Mouse (Mus musculus): Measurements from ENCODE around the gene Amigo2. TPM values are rescaled to one million over a fixed set of nuclear protein-coding genes. Genes with fewer than 3 reads are reported as not detected.

The Amigo2 gene
- total RNA-seq, 1 experiment from 2014 or later: 3.5 TPM

DNA sequence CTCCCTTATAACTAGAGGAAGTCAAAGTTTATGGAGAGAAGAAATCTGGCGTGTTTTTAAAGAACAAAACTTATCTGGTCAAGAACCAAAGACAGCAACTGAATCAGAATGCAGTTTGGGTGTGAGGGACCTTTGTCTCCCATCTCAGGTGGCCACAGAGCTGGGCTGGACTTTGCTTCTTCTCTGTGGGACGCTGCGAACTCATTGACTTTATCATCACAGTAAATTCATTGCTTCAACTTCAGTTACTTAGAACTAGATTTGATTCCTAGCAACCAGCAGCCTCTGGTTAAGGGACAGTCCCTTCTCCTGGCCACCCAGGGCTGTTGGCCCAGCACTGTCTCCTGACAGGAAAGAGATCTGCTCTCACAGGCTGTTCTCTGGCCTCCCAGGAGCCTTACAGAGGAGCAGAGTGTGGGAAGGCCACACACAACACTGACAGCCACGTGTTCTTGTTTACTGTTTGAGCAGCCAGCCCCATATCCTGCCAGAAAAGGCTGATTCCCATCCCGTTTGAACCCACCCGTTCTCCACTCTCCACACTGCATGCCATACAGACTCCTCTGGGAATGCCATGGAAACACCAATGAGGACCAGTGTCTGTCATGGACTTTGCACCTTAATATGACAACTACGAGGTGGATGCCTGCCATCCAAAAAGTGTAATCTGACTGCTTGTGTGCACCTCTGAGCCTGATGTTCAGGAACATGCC lies 25.1 kb upstream of the Amigo2 start:
- ATAC-seq (replicated peaks; ENCODE audit: low read depth, poor library complexity, severe bottlenecking): no peak

DNA sequence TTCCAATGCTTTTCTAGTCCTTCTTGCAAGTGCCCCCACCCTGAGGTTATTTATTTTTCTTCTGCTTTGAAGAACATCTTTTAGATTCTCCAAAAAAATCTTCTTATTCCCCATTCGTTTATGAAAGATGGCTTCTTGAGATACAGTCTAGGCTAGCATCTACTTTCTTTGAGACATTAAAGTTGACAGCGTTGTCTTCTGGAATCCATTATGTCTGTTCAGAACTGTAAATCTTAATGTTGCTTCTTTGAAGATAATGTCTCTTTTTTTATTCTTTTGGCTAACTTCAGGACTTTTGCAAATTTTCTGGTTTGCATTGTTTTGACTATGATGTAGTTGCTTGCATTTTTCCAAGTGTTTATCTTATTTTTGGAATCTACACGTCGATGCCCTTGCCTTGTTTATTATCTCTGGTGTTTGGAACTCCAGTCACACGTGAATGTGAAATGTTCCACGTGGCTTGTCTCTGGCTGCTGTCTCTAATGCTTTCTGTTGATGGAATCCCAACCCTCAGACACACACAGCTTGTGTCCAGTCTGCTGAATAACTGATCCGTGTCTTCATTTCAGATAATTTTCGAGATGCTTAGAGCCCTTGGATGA lies 20.1 kb upstream of the Amigo2 start:
- ATAC-seq (replicated peaks; ENCODE audit: low read depth, poor library complexity, severe bottlenecking): no peak

DNA sequence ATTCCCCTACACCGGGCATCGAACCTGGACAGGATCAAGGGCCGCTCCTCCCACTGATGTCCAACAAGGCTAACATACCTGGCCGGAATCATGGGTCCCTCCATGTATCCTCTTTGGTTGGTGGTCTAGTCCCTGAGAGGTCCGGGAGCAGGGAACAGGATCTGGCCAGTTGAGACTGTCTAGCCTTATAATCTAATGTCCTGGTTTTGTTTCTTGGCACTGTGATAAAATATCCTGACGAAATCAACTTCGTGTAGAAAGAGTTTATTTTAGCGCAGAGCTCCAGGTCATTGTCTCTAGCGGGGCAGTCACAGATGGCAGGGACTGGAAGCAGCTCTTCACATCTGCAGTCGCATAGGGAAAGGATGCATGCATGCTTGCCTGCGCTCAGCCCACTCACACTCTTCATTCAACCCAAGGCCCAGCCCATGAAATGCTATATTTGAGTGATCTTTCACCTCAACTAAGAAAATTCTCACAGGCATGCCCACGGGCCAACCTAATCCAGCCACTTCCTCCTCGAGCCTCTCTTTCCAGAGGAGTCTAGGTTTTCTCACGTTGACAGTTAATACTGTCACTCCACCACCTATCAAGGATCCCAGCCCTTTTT lies 19.3 kb upstream of the Amigo2 start:
- ATAC-seq (replicated peaks; ENCODE audit: low read depth, poor library complexity, severe bottlenecking): no peak

DNA sequence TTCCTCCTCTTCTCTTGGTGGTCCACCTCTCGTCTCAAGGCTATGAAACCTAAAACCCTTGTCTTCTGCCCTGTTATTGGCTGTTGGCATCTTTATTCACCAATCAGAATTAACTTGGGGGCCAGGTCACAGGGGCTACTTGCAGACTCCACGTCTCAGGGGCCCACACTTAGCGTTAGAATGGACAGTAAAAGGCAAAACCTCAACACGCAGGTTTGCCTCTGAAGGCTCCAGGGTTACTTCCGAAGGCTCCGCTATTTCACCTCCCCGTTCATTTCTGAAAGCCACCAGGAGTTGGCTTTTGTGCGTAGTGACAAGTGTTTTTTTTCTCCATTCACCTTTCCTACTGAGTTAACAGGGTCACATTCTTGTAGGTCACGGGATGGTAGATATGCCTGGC lies 15.2 kb upstream of the Amigo2 start:
- ATAC-seq (replicated peaks; ENCODE audit: low read depth, poor library complexity, severe bottlenecking): no peak

DNA sequence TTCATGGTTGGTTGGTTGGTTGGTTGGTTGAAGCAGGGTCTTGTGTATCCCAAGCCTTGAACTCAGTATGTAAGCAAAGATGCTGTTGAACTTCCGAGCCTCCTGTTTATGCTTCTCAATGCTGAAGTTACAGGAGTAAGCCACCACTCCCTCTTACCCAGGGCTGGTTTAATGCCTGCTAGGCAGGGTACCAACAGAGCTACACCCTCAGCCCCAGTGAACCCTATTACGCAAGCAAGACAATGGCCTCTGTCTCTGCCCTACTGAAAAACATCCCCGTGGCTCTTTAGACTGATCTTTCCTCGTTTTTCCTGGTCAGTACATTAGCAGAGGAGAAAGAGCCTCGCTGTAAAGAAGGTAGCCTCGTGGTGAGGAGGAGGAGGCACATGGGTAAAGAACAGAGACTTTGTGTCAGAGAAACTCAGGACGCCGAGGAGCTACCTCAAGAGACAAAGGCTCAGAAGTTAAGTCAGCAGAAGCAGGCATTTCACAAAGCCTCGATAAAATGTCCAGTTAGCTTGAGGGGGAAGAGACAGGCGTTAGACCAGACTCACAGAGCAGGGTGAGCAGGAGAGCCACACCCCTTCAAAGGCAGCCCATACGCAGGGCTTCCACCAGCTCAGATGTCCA lies 13.0 kb upstream of the Amigo2 start:
- no peak for ATAC-seq (replicated peaks; ENCODE audit: low read depth, poor library complexity, severe bottlenecking)

DNA sequence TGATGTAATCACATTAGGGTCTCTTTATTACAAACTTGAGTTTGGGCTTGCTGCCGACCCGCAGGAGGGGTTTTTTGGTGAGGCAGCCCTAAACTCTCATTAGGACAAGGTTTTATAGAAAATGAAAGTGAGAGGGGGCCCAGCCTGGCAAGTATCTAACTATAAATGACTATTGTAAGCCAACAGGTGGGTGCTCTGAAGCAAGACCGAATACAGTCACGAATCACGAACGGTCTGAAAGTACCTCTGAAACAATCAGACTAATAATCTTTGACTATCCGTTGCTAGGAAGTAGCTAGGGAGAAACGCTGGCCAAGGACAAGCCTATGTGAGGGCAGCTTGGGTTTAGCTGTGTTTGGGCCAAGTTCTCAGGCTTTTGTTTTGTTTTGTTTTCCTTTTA lies 12.2 kb upstream of the Amigo2 start:
- no peak for ATAC-seq (replicated peaks; ENCODE audit: low read depth, poor library complexity, severe bottlenecking)

DNA sequence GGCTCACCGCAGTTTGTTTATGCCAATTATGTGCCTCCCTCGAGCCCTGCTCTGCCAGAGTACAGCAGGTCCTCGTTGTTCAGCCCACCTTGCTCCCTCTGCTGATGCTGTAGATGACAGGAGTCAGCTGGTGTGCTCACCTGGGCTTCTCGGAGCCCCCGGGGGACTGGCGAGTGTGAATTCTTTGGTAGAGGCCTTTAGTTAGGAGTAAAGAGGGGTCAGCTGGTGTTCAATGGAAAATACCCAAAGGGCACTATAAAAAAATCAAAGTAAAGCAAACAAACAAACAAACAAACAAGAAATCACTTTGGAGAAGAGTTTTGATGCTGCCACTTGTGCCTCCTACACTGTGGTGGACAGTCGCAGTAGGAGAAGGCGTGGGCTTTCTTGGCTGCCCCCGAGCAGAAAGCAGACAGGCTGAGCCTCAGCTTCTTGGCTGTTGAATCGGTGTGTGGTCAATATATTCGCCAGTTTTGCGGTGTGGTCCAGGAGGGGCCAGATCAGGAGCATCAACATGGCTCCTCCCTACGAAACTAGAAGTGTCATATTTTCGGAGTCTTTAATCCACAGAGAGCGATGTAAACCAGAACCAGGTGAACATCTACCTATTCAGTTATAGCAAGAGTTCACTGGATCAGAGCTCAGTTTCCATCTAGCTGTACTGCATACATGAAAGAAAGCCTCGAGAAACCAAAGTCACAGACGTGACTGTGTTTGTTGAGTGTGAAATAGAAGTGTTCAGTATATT lies 11.6 kb upstream of the Amigo2 start:
- ATAC-seq (replicated peaks; ENCODE audit: low read depth, poor library complexity, severe bottlenecking): no peak

DNA sequence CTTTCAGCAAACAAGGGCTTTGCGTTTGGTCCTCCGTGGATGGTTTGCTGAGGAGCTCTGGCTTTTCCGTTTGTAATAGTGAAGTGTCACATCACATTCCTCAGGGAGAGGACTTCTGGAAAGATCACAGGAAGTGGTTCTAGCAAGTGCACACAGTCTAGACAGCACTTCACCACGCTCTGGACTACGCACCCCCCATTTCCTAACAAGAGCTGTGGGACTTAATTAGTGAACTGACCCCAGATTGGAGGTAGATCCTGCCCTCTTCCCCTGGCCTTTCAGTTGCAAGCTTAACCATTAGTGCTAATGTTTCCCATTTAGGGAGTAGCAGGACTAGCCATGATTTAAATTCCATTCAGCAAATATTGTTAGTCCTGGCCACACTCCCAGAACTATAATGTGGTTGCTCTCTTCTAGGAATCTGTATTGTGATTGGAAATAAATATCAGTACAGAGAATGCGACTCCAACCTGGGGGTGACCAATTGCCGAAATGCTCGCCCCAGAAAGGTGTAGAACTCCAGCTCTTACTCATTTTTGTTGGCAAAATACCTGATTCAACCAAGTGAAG lies 10.2 kb upstream of the Amigo2 start:
- no peak for ATAC-seq (replicated peaks; ENCODE audit: low read depth, poor library complexity, severe bottlenecking)

DNA sequence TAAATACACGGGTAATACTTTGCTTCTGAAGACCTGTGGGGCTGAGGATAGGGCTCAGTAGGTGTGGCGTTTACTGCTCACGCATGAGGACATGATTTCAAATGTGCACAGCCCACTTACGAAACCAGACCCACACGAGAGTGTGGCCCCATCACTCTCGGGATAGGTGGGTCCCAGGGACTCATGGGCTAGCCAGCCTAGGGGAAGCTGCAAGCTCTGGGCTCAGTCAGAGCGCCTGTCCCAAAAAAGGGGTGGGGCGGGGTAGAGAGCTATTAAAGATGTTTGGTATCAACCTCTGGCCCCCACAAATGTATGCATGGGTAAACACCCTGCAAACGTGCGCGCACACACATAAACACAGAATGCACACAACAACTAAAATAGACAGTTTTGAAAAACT lies 9.3 kb upstream of the Amigo2 start:
- no peak for ATAC-seq (replicated peaks; ENCODE audit: low read depth, poor library complexity, severe bottlenecking)

DNA sequence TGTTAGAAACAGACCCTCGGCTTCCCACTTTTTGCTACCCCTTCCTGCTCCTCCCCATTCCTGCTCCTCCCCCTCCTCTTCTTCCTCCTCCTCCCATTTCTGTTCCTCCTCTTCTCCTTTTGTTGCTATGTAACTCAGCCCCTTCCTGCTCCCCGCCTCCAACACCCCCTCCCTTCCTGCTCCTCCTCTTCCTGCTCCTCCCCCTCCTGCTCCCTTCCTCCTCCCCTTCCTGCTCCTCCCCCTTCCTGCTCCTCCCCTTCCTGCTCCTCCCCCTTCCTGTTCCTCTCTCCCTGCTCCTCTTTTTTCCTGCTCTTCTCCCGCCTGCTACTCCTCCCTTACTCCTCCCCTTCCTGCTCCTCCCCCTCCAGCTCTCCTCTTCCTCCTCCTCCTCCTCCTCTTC lies 8.7 kb upstream of the Amigo2 start:
- no peak for ATAC-seq (replicated peaks; ENCODE audit: low read depth, poor library complexity, severe bottlenecking)

DNA sequence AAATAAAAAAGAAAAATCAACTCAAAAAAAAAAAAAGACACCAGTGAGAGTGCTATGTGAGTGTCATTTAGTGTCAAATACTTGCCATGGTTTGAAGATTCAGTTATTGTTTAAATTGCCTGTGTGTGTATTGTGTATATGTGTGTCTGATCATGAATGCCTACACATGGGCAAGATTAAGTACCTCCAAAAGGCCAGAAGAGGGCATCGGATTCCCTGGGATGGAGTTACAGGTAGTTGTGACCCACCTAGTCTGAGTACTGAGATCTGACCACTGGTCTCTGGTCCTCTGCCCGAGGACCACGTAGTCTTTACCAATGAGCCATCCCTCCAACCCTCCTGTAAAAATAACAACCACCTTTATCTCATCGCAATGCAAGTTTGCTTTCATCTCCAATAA lies 7.3 kb upstream of the Amigo2 start:
- no peak for ATAC-seq (replicated peaks; ENCODE audit: low read depth, poor library complexity, severe bottlenecking)

DNA sequence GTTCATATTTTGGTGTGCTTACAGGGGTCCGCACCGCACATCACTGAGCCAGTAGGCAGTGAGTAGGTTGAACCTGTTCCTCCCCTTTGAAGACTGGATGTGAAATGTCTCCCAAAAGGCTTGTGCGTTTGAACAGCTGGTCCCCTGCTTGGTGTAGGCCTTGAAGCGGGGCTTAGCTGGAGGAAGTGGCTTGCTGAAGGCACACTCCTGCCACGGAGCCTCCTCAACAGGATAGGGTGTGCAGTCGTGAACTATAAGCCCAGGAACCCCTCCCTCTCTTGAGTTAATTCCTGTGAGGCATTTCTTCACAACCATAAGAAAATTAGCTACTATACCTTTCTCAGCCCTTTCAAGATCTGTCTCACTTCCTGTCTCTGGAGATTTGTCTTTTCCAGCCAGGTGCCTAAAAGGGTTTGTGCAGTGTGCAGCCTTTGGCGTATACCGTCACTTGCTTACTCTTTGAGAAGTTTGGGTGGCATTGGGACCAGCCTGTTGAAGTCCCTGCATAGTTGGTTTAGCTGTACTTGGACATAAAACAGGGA lies 5.5 kb upstream of the Amigo2 start:
- ATAC-seq (replicated peaks; ENCODE audit: low read depth, poor library complexity, severe bottlenecking): no peak

DNA sequence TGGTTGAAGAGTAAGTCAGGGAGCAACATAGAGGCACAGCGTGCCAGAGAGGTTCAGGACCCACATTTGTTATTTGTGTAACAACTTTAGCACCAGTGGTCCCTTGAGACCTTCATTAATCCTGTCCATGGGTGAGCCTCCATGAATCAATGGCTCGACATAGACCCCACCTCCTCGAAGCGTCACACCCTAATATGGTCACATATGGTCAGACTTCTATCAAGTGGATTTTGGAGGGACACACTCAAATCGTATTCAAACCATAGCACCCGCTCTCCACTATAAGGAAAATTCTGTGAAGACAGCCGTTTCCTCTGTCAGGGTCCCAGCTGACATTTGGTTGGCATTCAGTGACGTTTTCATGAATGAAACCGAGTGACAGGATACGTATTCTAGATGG lies 2.2 kb upstream of the Amigo2 start:
- no peak for ATAC-seq (replicated peaks; ENCODE audit: low read depth, poor library complexity, severe bottlenecking)

DNA sequence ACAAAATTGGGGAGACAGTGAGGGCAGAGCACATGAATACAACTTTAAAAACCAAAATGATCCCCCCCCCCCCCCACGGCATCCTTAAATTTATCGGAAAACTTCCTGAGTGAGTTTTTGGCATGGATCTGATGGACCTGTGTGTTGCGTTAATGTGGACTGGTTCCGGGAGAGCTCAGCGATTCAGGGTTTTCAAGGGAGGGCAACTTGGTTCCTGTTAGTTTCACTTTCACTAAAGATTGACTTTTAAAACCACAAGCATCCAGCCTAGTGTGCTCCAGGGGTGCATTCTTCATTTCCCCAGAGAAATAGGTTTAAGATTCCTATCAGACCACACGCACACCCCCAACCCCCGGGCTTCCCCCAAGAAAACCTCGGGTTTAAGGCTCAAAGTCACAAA lies 1.2 kb upstream of the Amigo2 start:
- peak; percentile 35 for ATAC-seq (replicated peaks; ENCODE audit: low read depth, poor library complexity, severe bottlenecking)

DNA sequence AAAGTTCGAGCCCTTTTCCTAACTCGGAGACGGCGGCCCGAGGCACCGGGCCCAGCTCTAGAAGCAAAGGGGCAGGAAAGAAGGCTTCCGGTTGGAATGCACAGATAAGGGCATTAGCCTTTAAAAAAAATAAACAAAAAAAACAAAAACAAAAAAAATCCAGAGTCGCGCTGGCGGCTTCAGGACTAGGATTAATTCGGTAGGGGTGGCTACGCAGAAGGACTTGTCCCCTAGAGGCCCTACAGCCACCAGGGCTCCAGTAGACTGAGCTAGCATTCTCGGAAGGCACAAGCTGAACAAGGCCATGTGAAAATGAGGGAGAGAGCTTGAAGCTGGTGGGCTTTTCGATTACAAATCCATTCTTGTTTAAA lies 689 bp upstream of the Amigo2 start:
- no peak; the same call in 1 of the 2 replicates for ATAC-seq (replicated peaks; ENCODE audit: low read depth, poor library complexity, severe bottlenecking)

DNA sequence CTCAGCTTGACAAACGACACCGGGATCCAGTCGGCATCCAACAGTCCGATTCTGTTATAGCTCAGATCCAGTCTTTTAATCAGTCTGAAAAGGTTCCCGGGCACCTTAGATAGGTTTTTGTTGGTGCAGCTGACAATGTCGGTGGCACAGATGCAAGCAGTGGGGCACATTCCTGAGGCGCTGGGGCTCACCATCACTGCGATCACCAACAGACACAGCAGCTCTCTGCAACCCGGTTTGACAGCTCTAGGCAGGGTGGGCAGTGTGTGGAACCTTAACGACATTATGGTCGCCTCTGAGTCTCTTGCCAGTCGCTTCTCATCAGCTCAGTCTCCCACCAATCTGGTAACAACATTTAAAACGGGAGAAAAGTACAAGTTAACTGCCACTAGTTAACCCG lies 831 bp downstream of the Amigo2 start:
- ATAC-seq (replicated peaks; ENCODE audit: low read depth, poor library complexity, severe bottlenecking): no peak

DNA sequence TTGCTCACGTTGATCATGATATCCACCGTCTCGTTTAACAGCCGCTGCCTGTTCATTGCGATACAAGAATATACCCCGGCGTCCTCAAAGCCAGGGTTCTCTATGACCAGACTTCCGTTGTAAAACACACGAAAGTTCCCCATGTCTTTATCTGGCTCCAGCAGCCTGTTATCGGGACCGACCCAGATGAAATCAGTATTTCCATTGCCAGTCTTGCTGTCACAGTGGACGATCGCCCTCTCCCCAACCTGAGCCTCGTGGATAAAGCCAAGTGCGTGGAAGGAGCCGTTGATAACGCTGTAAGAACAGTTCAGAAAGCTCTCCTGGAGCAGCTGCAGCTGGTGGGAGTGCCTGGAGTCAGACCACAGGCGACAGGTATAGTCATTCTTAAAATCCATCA lies 1.7 kb downstream of the Amigo2 start:
- ATAC-seq (replicated peaks; ENCODE audit: low read depth, poor library complexity, severe bottlenecking): peak; percentile 60

DNA sequence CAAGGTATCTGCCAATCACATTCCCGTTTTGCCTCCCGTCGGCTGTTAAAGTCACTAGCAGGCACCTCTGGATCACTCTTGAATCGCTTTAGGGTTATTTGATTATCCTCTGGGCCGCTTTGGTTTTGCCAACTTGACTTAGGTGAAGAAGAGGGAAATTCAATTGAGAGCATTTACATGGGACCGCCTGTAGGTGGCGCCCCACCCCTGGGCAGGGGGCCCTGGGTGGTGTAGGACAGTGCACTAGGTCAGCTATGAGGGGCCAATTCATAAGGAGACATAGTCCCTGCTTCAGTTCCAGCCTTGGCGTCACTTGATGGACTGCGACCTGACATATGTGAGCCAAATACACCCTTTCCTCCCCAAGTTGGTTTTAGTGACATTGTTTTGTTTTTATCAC lies 10.1 kb downstream of the Amigo2 start:
- peak; percentile 72 for ATAC-seq (replicated peaks; ENCODE audit: low read depth, poor library complexity, severe bottlenecking)

DNA sequence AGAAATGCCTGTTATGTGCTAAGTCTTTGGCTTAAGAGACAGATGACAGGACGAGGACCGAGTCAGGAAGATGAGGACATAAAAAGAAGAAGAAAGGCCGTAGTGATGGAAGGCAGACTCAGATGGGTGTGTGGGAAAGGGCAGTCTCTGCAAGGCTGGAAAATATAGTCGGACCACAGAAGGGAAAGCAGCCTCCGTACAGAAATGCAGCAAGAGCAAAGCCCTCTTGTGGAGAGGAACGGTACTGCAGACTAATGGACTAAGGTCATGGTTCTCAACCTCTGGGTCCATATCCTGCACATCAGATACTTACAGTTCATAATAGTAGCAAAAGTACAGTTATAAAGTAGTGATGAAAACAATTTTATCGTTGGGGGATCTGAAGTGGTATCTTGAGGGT lies 11.9 kb downstream of the Amigo2 start:
- ATAC-seq (replicated peaks; ENCODE audit: low read depth, poor library complexity, severe bottlenecking): peak; percentile 82

DNA sequence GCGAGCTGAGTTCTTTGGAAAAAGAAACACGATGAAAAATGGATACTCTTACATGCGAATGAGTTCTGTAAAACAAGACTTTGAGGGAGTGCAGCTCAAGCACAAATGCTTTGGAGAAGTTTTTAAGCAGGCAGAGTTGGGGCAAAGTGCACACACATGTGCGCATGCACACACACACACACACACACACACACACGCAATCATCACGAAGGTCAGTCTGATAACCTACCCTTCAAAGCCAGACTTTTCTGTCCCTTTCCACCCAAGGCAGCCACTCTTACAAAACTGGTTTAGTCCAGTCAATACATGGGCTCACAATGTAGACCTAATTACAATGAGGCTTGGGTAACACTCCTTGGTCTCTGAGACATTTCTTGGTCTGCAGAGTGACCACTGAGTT lies 13.0 kb downstream of the Amigo2 start:
- ATAC-seq (replicated peaks; ENCODE audit: low read depth, poor library complexity, severe bottlenecking): no peak

Measured in common myeloid progenitor, adult 5-6 weeks (primary cell).